Mouse (Mus musculus) G1E (cell line): ENCODE measurements at regions not wholly inside any gene's neighbourhood (a gene's known extent, or its start where the extent isn't known, plus 50 kb on each side); places are given as distances from the start of the nearest gene placed in this dataset.

Experiments used
- CTCF ChIP-seq: IDR thresholded peaks from 2 replicates; pipeline ENCODE4 v1.5.1; 2012; ENCODE audit warnings: low read depth, low read length, inconsistent platforms, mixed read lengths
- POLR2AphosphoS5 ChIP-seq: IDR thresholded peaks from 2 replicates; pipeline ENCODE4 v1.6.1; 2012; ENCODE audit warnings: low read depth, low read length, inconsistent platforms; ENCODE audit not compliant: insufficient replicate concordance
- TAL1 ChIP-seq: conservative IDR thresholded peaks from 2 replicates; pipeline ENCODE4 v1.6.1; 2012; ENCODE audit warnings: low read depth, low read length, inconsistent platforms, mixed read lengths

GRCm38 (mm10) chr4:35417866-35418265 lies 191.9 kb upstream of the C9orf72 start:
- TF ChIP-seq CTCF: peak; percentile 32; the same call in 1 of the 2 replicates
- TF ChIP-seq POLR2AphosphoS5: no peak
- TF ChIP-seq TAL1: no peak
